Mouse (Mus musculus): ENCODE data around the gene Sppl3. TPM values are rescaled to one million over a fixed set of nuclear protein-coding genes. Genes with fewer than 3 reads are reported as not detected.

The Sppl3 gene
- polyA plus RNA-seq (2011; ENCODE audit: insufficient read depth, insufficient read length, low read depth, missing spikeins): 69.2 and 80.9 TPM in 2 replicates

DNA sequence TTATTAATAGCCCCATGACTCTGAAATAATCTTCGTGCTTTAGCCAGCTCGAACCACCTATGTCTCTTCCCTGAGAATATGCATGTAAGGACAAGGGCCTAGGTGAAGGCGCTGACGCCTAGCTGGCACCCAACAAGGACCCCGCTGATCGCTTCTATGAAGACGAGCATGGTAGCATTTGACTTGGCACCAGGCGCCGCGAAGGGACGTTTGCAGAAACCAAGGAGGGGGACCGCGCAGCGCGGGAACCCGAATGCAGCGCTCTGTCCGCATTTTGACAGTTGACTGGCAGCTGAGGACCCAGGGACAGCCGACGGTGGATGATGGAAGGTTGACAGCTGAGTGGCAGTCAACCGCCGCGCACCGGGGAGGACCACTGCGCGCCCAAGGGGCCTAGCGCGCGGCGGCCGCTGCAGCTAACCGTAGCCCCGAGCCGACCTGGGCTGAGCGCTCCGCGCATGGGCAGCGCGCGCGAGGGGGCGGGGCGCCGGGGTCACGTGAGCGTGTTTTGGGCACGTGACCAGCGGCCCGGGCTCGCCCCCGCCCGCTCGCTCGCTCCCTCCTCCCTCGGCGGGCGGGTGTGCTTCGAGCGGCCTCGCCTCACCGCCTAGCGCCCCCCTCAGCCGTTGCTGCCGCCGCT, at the start of gene Sppl3:
Gene Sppl3, plus strand, starts transcription at position 561 of the 640 bp plus-strand sequence.
- no peaks in the 10 kb centered on the region for H3K27me3 ChIP-seq (ENCODE audit: control insufficient read depth, insufficient read depth, low read length, poor library complexity, severe bottlenecking)
- TF ChIP-seq EP300 (IDR thresholded peaks at IDR 0.05; ENCODE audit: insufficient read depth, low read depth, low read length) (no peak), POLR2A (IDR thresholded peaks at IDR 0.05; ENCODE audit: insufficient read depth, low read length) (peak; percentile 57)

DNA sequence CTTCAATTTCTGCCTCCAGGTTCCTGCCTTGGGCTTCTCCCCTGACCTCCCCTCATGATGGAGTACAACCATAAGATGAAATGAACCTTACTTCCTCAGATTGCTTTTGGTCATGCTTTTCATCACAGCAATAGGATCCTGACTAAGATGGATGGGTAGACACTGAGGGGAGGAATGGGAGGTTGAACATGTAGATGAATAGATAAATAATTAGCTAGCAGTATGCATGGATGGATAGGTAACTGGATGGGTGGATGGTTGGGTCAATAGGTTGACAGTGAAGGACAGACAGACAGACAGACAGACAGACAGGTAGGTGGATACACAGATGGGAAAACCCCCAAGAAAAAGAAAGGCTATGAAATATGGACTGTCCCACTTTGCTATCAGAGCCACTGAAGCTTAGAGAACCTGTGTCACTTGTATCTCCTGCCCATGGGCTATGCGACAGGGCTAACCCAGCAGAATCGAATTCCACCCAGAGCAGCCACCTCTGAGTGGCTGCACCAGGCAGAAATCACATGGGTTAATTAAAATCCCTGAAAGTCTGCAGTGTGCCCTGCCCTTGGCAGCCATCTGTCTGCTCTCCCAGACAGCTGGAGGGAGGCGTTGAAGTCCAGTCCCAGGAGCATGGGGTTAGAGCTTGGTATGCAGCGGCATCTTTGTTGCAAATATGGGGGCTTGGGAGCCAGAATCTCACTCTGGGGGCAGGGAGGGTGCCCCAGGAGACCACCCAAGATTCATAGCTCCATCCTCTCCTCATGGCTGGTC, 49.2 kb upstream of the Sppl3 start:
- Histone ChIP-seq H3K36me3 (ENCODE audit: control insufficient read depth, insufficient read depth, low read length, poor library complexity, severe bottlenecking) (no peaks in the 10 kb centered on the region), H3K27me3 (ENCODE audit: control insufficient read depth, insufficient read depth, low read length, poor library complexity, severe bottlenecking) (no peaks in the 10 kb centered on the region), H3K4me1 (ENCODE audit: control insufficient read depth, insufficient read depth, low read length) (no peaks in the 10 kb centered on the region), H3K4me3 (ENCODE audit: low read depth, low read length) (no peak overlapping the region), H3K9ac (ENCODE audit: low read depth, poor library complexity, severe bottlenecking) (no peak overlapping the region), H3K27ac (ENCODE audit: insufficient read depth, low read length) (no peak overlapping the region), H3K9me3 (replicated peaks; ENCODE audit: control insufficient read depth, insufficient read depth, low read length, poor library complexity, severe bottlenecking) (no peaks in the 10 kb centered on the region)
- TF ChIP-seq POLR2A (IDR thresholded peaks at IDR 0.05; ENCODE audit: insufficient read depth, low read length): no peak
- no peak for TF ChIP-seq EP300 (IDR thresholded peaks at IDR 0.05; ENCODE audit: insufficient read depth, low read depth, low read length)
- no peak for TF ChIP-seq CTCF (IDR thresholded peaks at IDR 0.05; ENCODE audit: low read depth, low read length)

More for the DNA sequence above, at the start of gene Sppl3:
- H3K4me3 ChIP-seq (ENCODE audit: low read depth, low read length): peak within 1 kb of the TSS; percentile 93
- peak within 1 kb of the TSS; percentile 76; the same call in 1 of the 2 replicates for H3K27ac ChIP-seq (ENCODE audit: insufficient read depth, low read length)
- peak within 1 kb of the TSS; percentile 99 for H3K9ac ChIP-seq (ENCODE audit: low read depth, poor library complexity, severe bottlenecking)
- peaks cover 5% of the 10 kb centered on the region for H3K4me1 ChIP-seq (ENCODE audit: control insufficient read depth, insufficient read depth, low read length)
- H3K9me3 ChIP-seq (replicated peaks; ENCODE audit: control insufficient read depth, insufficient read depth, low read length, poor library complexity, severe bottlenecking): no peaks in the 10 kb centered on the region
- H3K36me3 ChIP-seq (ENCODE audit: control insufficient read depth, insufficient read depth, low read length, poor library complexity, severe bottlenecking): no peaks in the 10 kb centered on the region

DNA sequence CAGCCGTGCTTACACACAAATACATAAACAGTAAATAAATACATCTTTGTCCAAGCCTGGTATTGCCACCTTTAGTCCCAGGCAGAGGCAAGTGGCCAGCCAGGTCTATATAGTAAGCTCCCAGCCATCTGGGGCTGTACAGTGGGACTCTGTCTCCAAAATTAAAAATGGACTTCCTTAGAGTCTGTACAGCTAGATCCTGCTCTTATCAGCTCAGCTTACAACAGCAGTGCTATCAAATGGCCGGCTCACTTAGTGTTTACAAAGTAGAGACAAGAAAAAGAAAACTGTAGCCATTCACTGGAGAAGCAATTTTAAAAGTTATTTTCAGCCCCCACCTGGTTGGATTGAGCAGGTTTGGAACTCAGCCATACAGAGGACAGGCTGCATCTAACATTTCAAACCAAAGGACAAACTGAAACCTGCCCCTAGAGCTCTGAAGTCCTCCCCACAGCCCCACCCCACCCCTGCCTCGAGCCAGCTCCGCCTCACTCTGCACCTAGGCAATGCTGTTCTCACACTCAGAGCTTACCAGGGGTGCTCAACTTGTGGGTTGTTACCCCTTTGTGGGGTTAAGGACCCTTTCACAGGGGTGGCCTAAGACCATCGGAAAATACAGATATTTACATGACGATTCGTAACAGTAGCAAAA, 46.5 kb upstream of the Sppl3 start:
- no peaks in the 10 kb centered on the region for H3K9me3 ChIP-seq (replicated peaks; ENCODE audit: control insufficient read depth, insufficient read depth, low read length, poor library complexity, severe bottlenecking)
- no peaks in the 10 kb centered on the region for H3K27me3 ChIP-seq (ENCODE audit: control insufficient read depth, insufficient read depth, low read length, poor library complexity, severe bottlenecking)
- H3K4me1 ChIP-seq (ENCODE audit: control insufficient read depth, insufficient read depth, low read length): peaks cover 3% of the 10 kb centered on the region
- no peak overlapping the region for H3K27ac ChIP-seq (ENCODE audit: insufficient read depth, low read length)
- H3K4me3 ChIP-seq (ENCODE audit: low read depth, low read length): no peak overlapping the region
- TF ChIP-seq POLR2A (IDR thresholded peaks at IDR 0.05; ENCODE audit: insufficient read depth, low read length) (no peak), CTCF (IDR thresholded peaks at IDR 0.05; ENCODE audit: low read depth, low read length) (no peak), EP300 (IDR thresholded peaks at IDR 0.05; ENCODE audit: insufficient read depth, low read depth, low read length) (no peak)
- no peak overlapping the region for H3K9ac ChIP-seq (ENCODE audit: low read depth, poor library complexity, severe bottlenecking)
- no peaks in the 10 kb centered on the region for H3K36me3 ChIP-seq (ENCODE audit: control insufficient read depth, insufficient read depth, low read length, poor library complexity, severe bottlenecking)

DNA sequence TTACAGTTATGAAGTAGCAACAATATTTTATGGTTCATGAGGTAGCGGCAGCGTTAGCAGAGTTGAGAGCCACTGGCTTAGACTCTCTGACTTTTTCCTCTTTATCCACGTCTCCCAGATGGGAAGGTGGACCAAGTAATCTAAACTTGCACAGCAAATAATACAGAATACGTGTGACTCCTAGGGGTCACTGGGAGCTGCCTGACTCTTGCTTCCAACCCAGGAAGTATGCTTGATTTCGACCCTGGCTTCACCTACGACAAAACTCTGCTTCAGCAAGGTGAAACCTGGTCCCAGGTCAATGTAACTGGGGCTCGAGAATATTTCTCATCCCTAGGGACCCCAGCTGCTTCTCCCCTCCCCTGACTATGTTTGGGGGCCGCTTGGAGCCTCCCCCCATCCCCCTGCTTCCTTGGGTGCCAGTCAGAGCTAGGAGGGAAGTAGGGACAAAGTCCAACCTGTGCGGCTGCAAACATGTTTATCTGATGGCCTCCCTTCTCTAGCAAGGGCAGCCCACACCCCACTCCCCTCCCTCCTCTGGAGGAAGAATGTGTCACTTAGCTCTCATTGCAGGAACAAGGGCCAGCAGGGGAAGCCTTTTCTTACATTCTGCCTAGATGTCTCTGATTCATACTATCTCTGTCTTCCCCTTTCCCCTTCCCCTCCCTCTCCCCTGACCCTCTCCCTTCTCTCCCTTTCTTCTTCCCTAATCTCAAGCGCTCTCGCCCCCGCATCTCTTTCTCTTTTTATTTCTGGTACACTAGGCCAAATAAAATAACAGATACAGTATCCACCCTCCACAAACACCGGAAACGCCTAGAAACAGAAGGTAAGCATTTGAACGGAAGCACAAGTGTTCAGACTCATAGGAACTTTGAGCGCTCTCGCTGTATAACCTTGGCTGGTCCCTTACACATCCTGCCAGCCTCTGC, 45.7 kb upstream of the Sppl3 start:
- H3K36me3 ChIP-seq (ENCODE audit: control insufficient read depth, insufficient read depth, low read length, poor library complexity, severe bottlenecking): no peaks in the 10 kb centered on the region
- no peaks in the 10 kb centered on the region for H3K27me3 ChIP-seq (ENCODE audit: control insufficient read depth, insufficient read depth, low read length, poor library complexity, severe bottlenecking)
- TF ChIP-seq CTCF (IDR thresholded peaks at IDR 0.05; ENCODE audit: low read depth, low read length): no peak
- no peak for TF ChIP-seq POLR2A (IDR thresholded peaks at IDR 0.05; ENCODE audit: insufficient read depth, low read length)
- no peak for TF ChIP-seq EP300 (IDR thresholded peaks at IDR 0.05; ENCODE audit: insufficient read depth, low read depth, low read length)
- no peak overlapping the region for H3K27ac ChIP-seq (ENCODE audit: insufficient read depth, low read length)
- H3K4me3 ChIP-seq (ENCODE audit: low read depth, low read length): no peak overlapping the region
- peaks cover 3% of the 10 kb centered on the region for H3K4me1 ChIP-seq (ENCODE audit: control insufficient read depth, insufficient read depth, low read length)
- no peak overlapping the region for H3K9ac ChIP-seq (ENCODE audit: low read depth, poor library complexity, severe bottlenecking)
- H3K9me3 ChIP-seq (replicated peaks; ENCODE audit: control insufficient read depth, insufficient read depth, low read length, poor library complexity, severe bottlenecking): no peaks in the 10 kb centered on the region

DNA sequence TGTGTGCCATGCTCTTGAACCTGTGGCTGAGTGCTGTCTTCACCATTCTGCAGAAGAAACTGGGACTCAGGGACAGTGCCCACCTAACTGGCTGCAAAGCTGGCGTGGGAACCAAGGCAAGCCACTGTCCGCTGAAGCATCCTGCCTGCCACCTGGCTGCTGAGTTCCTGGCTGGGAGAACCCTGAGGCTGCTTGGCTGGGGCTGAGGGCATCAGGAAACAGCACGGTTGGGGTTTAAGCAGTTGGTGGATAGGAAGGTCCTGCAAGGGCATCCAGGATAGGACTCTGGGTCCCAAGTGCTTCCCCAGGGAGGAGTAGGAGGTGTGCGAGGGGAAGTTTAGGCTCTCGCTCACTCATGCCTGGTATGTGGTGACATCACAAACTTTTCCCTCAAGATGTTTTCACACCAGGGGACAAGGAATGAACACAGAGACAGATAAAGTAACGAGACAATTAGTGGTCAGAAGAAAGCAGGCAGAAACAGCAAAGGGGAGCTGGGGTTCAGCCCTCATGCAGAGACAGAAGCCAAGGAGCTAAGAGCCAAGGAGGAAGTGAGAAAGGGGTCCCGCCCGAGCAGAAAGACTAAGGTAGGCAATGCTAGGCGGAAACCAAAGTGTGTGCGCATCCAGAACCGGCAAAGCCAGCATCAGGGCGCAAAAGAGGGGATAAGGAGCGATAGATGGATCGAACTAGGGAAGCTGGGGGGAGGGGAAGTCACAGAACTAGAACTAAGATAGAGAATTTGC, 43.2 kb upstream of the Sppl3 start:
- H3K27ac ChIP-seq (ENCODE audit: insufficient read depth, low read length): no peak overlapping the region

More for the DNA sequence above, 43.2 kb upstream of the Sppl3 start:
- H3K4me3 ChIP-seq (ENCODE audit: low read depth, low read length): no peak overlapping the region
- no peaks in the 10 kb centered on the region for H3K27me3 ChIP-seq (ENCODE audit: control insufficient read depth, insufficient read depth, low read length, poor library complexity, severe bottlenecking)
- H3K4me1 ChIP-seq (ENCODE audit: control insufficient read depth, insufficient read depth, low read length): peaks cover 3% of the 10 kb centered on the region
- no peaks in the 10 kb centered on the region for H3K9me3 ChIP-seq (replicated peaks; ENCODE audit: control insufficient read depth, insufficient read depth, low read length, poor library complexity, severe bottlenecking)
- no peaks in the 10 kb centered on the region for H3K36me3 ChIP-seq (ENCODE audit: control insufficient read depth, insufficient read depth, low read length, poor library complexity, severe bottlenecking)
- TF ChIP-seq POLR2A (IDR thresholded peaks at IDR 0.05; ENCODE audit: insufficient read depth, low read length) (no peak), EP300 (IDR thresholded peaks at IDR 0.05; ENCODE audit: insufficient read depth, low read depth, low read length) (no peak), CTCF (IDR thresholded peaks at IDR 0.05; ENCODE audit: low read depth, low read length) (no peak)
- no peak overlapping the region for H3K9ac ChIP-seq (ENCODE audit: low read depth, poor library complexity, severe bottlenecking)

Data from ES-Bruce4 (cell line).